Mouse (Mus musculus) leukemia stem cell, adult 10-12 weeks (primary cell): ENCODE results near the gene Vmn2r114. TPM values are rescaled to one million over a fixed set of nuclear protein-coding genes. Genes with fewer than 3 reads are reported as not detected.

Source experiments
- polyA plus RNA-seq: library from polyadenylated mRNA; stranded (reverse); fragments of >175 nt; gene quantifications from 2 replicates; pipeline ENCODE4 v1.2.3, GENCODE M21; 2012; ENCODE audit warnings: low replicate concordance

Vmn2r114 gene
- not detected in 2 replicates for polyA plus RNA-seq

DNA sequence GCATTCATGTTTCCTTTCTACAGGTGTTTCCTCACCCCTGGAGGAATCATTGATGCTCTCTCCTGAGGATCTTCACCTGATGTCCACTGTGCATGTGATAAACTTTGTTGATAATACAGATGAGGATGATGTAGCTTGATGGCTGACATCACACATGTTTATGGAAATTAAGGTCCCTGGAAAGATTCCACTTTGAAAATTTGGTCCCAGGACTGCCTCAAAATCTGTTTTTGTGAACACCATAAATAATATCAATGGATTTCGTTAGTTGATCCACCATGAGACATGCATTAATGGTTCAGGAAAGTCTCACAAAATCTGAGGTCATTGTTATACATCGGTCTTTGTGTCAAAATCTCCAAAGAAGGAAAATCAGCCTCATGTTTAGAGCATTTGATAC is at the start of gene Vmn2r114:
Vmn2r114 (minus strand) TSS at position 101 of the 400 bp plus-strand sequence.

DNA sequence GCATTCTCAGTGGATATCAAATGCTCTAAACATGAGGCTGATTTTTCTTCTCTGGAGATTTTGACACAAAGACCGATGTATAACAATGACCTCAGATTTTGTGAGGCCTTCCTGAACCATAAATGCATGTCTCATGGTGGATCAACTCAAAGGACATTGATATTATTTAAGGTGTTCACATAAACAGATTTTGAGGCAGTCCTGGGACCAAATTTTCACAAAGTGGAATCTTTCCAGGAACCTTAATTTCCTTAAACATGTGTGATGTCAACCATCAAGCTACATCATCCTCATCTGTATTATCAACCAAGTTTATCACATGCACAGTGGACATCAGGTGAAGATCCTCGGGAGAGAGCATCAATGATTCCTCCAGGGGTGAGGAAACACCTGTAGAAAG is 31.1 kb upstream of the Vmn2r114 start, which contains the start of gene Vmn2r115:
Vmn2r115 (plus strand) TSS at position 301 of the 400 bp plus-strand sequence.

Other genes with a start within 250 kb of the Vmn2r114 start
- gene Zfp40, start 119.3 kb downstream of the Vmn2r114 start, polyA plus RNA-seq: 0.44 and 0.53 TPM in 2 replicates
- gene Vmn2r115, start 31.2 kb upstream of the Vmn2r114 start, polyA plus RNA-seq: 0.03 TPM in 1 of 2 replicates, not detected in the other
- not detected in 2 replicates for gene Vmn2r116, start 72.1 kb upstream of the Vmn2r114 start, polyA plus RNA-seq
- not detected in 2 replicates for gene Vmn2r117, start 167.2 kb upstream of the Vmn2r114 start, polyA plus RNA-seq